Mouse (Mus musculus) heart, embryonic 13.5 days (tissue): ENCODE measurements around the gene Rgs6. TPM values are rescaled to one million over a fixed set of nuclear protein-coding genes. Genes with fewer than 3 reads are reported as not detected.
A peak's percentile ranks its signal among the peaks of the same experiment; 100 is the strongest.

Source experiments
- ATAC-seq: fragments of 200-750 bp; cut with Nextera tagmentation; 2 replicates; pipeline ENCODE4 v1.8.0; 2017; ENCODE audit warnings: moderate TSS enrichment; ENCODE audit not compliant: insufficient number of reproducible peaks, low FRiP score, low TSS enrichment; ENCODE audit errors: extremely low read depth
- H3K27ac ChIP-seq: fragments of 300-500 bp; sonication (generic); replicated peaks from 2 replicates; pipeline ENCODE4 v1.5.1; 2015; ENCODE audit warnings: moderate library complexity, mild to moderate bottlenecking, inconsistent platforms
- H3K27me3 ChIP-seq: fragments of 300-500 bp; sonication (generic); replicated peaks from 2 replicates; pipeline ENCODE4 v1.6.1; 2015; ENCODE audit warnings: mild to moderate bottlenecking, inconsistent platforms
- H3K36me3 ChIP-seq: fragments of 300-500 bp; sonication (generic); 2 replicates; pipeline ENCODE4 v1.6.1; 2015; ENCODE audit warnings: mild to moderate bottlenecking, inconsistent platforms
- H3K4me1 ChIP-seq: fragments of 300-500 bp; sonication (generic); 2 replicates; pipeline ENCODE4 v1.6.1; 2015; ENCODE audit warnings: inconsistent platforms
- H3K4me2 ChIP-seq: fragments of 300-500 bp; sonication (generic); 2 replicates; pipeline ENCODE4 v1.6.1; 2015; ENCODE audit warnings: inconsistent platforms, mild to moderate bottlenecking, moderate library complexity
- H3K4me3 ChIP-seq: fragments of 300-500 bp; sonication (generic); 2 replicates; pipeline ENCODE4 v1.5.1; 2015; ENCODE audit warnings: moderate library complexity, mild to moderate bottlenecking, inconsistent platforms
- H3K9ac ChIP-seq: fragments of 300-500 bp; sonication (generic); 2 replicates; pipeline ENCODE4 v1.6.1; 2015; ENCODE audit warnings: inconsistent platforms, mild to moderate bottlenecking, moderate library complexity
- H3K9me3 ChIP-seq: fragments of 300-500 bp; sonication (generic); 2 replicates; pipeline ENCODE4 v1.6.1; 2016; ENCODE audit warnings: inconsistent platforms
- WGBS: fragments of 180-500 bp; shearing (Covaris S2); methylation state at CpG from one replicate; pipeline ENCODE4 v1.1.7; 2015; ENCODE audit warnings: mixed read lengths; 5-methylcytosine and 5-hydroxymethylcytosine counted together
- polyA plus RNA-seq: library from polyadenylated mRNA; unstranded; fragments of >200 nt; fragmentation: Nextera tagmentation; extraction: Ambion mirVana; gene quantifications from 2 replicates; pipeline ENCODE4 v1.2.1, GENCODE M21; 2015

Gene Rgs6
- polyA plus RNA-seq, 1 experiment from 2014 or later: 13.6 TPM

DNA sequence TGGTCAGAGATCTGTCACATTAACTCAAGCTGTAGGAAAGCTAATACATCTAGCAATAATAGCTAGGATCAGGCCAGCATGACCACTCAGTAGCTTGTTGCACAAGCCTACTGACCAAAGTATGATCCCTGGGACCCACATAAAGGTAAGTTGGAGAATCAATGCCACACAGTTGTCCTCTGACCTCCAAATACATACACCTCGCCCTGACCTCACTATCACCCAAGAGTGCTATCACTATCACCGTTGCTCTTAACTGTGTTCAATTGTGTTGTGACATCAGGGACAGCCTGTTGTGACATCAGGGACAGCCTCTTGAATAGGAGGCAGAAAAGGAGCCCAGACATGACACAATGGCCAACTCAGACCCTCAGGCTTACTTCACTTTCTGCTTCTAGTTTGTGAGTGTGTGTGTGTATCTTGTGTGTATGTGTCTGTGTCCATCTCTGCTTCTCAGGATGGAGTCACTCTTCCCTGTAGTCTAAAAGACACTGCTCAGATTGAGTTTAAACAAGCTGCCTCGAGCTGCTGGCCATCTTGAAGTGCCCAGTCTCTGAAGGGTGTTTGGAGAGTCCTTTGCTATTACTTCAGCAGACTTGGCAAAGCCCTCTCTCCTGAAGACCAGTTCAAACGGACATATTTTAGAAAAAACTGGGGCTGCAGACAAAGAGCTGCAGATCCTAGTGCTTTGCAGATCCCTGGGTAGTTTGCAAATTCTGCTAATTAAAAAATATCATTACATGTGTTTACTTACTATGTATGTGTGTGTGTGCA, 426.0 kb downstream of the Rgs6 start:
- H3K9ac ChIP-seq: no peak overlapping the region
- no peaks in the 10 kb centered on the region for H3K9me3 ChIP-seq
- 46% methylated on average over 4 of the region's 4 CpGs for WGBS
- no peaks in the 10 kb centered on the region for H3K36me3 ChIP-seq
- H3K4me3 ChIP-seq: no peak overlapping the region
- no peak for ATAC-seq
- no peak overlapping the region for H3K4me2 ChIP-seq
- H3K27me3 ChIP-seq: no peaks in the 10 kb centered on the region
- H3K27ac ChIP-seq: peak overlapping the region; percentile 43
- H3K4me1 ChIP-seq: peaks cover 50% of the 10 kb centered on the region

DNA sequence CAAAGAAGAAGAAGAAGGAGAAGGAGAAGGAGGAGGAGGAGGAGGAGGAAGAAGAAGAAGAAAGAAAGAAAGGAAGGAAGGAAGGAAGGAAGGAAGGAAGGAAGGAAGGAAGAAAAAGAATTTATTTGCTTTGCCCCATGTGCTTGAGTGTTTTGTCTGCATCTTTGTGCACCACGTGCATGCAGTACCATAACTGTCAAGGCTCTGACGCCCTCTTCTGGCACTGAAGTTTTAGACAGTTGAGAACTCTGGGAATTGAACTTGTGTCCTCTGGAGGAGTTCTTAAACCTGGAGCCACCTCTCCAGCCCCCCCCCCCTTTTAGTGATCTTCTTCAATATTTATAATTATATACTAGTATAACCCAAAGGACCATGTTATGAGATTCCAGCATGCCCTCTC, 426.8 kb downstream of the Rgs6 start:
- no peak for ATAC-seq
- Histone ChIP-seq H3K27me3 (no peaks in the 10 kb centered on the region), H3K4me3 (no peak overlapping the region), H3K9ac (no peak overlapping the region), H3K36me3 (no peaks in the 10 kb centered on the region), H3K4me1 (peaks cover 50% of the 10 kb centered on the region), H3K27ac (peak overlapping the region; percentile 54; the same call in 1 of the 2 replicates), H3K9me3 (no peaks in the 10 kb centered on the region), H3K4me2 (no peak overlapping the region)
- WGBS: 34% methylated on average over 2 of the region's 2 CpGs

DNA sequence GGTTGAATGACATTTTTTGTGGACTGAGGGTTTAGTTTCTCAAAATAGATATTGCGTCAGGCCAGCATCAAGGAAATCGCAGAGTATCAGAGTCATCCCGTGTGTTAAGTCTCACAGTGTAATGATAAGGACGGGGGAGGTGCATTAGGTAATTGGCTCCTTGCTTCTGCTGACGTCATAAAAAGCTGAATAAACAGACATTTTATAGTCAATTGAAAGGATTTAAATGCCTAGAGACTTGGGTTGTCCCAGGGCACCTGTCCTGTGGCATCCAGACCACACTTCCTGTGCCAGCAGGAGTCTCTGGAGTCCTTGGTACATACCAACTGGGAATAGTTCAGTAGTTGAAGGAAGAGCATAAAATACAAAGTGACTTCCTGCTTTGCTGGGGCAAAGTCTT, 427.3 kb downstream of the Rgs6 start:
- Histone ChIP-seq H3K36me3 (no peaks in the 10 kb centered on the region), H3K27ac (0 out of 2 replicates have a peak overlapping the region, but pooled peaks have one; percentile 54), H3K9me3 (no peaks in the 10 kb centered on the region), H3K4me1 (peaks cover 50% of the 10 kb centered on the region), H3K4me2 (no peak overlapping the region), H3K27me3 (no peaks in the 10 kb centered on the region), H3K9ac (no peak overlapping the region), H3K4me3 (no peak overlapping the region)
- 33% methylated on average over 5 of the region's 5 CpGs for WGBS
- ATAC-seq: no peak

DNA sequence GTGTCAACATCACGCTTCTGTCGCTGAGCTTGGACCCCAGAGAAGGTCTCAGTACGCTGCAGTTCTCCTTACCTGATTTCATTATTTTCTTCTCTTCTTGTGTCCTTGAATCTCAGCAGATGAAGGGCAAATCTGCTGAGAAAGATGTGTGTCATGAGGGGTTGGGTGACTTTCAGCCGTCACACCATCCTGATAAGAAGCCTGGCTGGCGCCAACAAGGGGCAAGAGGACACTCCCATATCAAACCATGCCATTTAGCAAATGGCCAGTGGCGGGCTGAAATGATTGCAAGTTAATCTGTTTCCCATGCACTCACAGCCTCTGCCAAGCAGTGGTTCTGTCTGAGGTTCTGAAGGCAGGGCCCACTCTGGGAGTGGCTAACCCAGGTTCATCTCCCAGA, 428.4 kb downstream of the Rgs6 start:
- peak overlapping the region; percentile 21 for H3K4me2 ChIP-seq
- H3K4me3 ChIP-seq: no peak overlapping the region
- WGBS: 35% methylated on average over 6 of the region's 6 CpGs
- ATAC-seq: no peak
- H3K9ac ChIP-seq: peak overlapping the region; percentile 50
- no peaks in the 10 kb centered on the region for H3K27me3 ChIP-seq
- H3K27ac ChIP-seq: peak overlapping the region; percentile 54
- H3K4me1 ChIP-seq: peaks cover 50% of the 10 kb centered on the region
- no peaks in the 10 kb centered on the region for H3K36me3 ChIP-seq
- H3K9me3 ChIP-seq: no peaks in the 10 kb centered on the region

DNA sequence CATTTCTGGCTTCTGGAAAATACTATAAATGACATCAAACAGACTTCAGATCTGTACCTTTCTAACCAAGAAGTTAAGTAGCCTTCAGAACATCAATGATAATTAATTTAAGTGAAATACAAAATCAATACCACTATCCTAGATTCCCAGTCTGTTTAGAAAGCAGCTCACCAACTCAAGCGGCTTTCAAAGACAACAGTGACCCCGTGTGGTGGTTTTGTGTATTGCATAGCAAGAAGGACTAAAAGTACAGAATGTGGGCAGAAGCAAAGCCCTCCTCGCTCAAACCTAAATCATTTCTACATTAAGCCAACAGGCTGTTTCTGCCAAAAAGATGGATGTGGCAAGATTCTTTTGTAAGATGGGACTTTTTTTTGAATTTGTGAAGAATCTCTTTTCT, 429.9 kb downstream of the Rgs6 start:
- WGBS: 5% methylated on average over 3 of the region's 3 CpGs
- Histone ChIP-seq H3K4me1 (peaks cover 49% of the 10 kb centered on the region), H3K27ac (no peak overlapping the region), H3K36me3 (no peaks in the 10 kb centered on the region), H3K9ac (no peak overlapping the region), H3K4me3 (no peak overlapping the region), H3K27me3 (no peaks in the 10 kb centered on the region), H3K4me2 (no peak overlapping the region), H3K9me3 (no peaks in the 10 kb centered on the region)
- no peak for ATAC-seq

DNA sequence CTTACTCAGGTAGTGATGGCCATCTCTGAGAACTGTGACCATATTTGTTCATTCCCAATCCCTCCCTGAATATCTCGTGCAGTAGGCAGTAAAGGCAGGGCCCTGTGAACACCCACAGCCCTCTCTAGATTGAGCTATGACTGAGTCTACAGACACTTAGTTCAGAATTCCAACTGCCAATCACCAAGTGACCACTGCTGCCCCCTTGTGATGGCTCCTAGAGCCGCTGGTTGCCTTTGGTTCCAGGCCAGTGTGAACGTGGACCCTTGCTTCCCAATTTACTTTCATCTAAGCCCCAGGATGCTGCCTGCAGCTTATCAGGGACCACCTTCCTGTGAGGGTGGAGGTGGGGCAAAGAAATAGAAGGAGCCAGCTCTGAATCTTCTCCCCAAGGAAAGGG, 438.9 kb downstream of the Rgs6 start:
- ATAC-seq: no peak

DNA sequence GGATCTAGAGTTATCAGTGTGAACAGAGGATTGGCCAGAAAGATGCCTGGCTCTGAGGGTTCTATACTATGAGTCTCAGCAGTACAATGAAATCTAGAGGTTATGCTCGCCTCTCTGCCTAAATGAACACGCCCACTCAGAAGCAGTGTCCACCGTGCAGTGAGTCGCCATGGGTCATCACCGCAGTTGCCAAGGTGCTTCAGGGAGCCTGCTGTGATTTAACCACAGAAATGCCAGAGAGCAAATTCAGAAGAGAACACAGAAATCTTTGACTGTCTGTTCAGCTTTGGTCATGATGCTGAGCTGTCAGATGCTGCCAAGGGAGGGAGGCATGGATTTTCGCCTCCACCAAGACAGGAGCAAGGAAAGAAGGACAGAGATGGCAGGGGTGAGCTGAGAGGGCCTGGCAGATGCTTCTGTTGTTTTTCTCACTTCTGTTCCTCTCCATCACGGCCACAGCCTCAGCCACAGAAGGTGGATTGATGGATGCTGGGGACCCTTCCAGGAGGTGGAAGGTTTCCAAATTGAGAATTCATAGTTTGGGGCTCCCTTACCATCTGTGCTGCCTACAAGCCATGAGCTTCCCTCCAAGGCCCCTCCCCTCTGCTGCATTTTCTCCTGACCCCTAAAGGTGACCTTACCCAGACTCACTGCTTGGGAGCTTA, 445.2 kb downstream of the Rgs6 start:
- H3K27me3 ChIP-seq: no peaks in the 10 kb centered on the region
- 65% methylated on average over 7 of the region's 7 CpGs for WGBS
- H3K4me2 ChIP-seq: no peak overlapping the region
- H3K9me3 ChIP-seq: no peaks in the 10 kb centered on the region
- H3K4me1 ChIP-seq: peaks cover 22% of the 10 kb centered on the region
- H3K27ac ChIP-seq: no peak overlapping the region
- no peak overlapping the region for H3K9ac ChIP-seq
- H3K36me3 ChIP-seq: no peaks in the 10 kb centered on the region
- no peak for ATAC-seq
- no peak overlapping the region for H3K4me3 ChIP-seq

More for the DNA sequence above, 438.9 kb downstream of the Rgs6 start:
- Histone ChIP-seq H3K4me3 (no peak overlapping the region), H3K36me3 (no peaks in the 10 kb centered on the region), H3K27me3 (no peaks in the 10 kb centered on the region), H3K27ac (no peak overlapping the region), H3K9ac (no peak overlapping the region), H3K4me2 (no peak overlapping the region), H3K4me1 (no peaks in the 10 kb centered on the region; the same call in 1 of the 2 replicates), H3K9me3 (no peaks in the 10 kb centered on the region)
- WGBS: 38% methylated on average over 3 of the region's 3 CpGs

DNA sequence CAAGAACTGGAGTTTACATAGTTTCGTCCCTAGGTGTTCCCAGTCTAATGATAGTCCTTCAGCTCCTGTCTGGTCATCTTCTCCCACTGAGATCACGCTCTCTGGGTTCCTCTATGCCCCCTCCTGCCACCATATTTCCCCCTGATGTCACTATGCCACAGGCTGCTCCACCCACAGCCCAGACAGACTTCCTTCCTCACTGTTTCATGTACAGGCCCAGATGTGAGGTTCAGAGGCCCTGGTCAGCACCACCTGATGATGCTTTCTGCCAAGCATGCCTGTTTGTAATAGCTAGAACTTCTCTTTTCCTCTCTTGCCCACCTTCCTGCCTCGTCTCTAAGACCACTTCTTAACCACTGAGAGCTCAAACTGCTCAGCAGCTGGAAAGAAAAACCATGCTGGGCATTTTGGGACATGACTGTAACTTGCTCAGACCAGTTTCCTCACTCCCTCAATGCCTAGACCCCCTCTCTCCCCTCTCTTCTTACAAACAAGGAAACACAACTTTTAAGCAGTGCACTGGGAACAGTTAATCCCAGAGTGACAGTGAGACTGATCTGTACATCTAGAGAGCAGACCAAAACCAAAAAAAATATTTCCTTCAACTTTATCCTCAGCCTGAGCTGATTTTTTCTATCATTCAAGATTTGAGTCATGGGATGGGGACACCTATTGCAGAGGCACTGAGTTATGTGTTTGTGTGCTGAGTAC, 446.9 kb downstream of the Rgs6 start:
- H3K36me3 ChIP-seq: no peaks in the 10 kb centered on the region
- no peaks in the 10 kb centered on the region for H3K9me3 ChIP-seq
- no peak overlapping the region for H3K9ac ChIP-seq
- H3K27me3 ChIP-seq: no peaks in the 10 kb centered on the region
- 73% methylated on average over 3 of the region's 3 CpGs for WGBS
- peaks cover 39% of the 10 kb centered on the region for H3K4me1 ChIP-seq
- no peak overlapping the region for H3K4me2 ChIP-seq
- no peak overlapping the region for H3K4me3 ChIP-seq
- ATAC-seq: no peak
- no peak overlapping the region for H3K27ac ChIP-seq

DNA sequence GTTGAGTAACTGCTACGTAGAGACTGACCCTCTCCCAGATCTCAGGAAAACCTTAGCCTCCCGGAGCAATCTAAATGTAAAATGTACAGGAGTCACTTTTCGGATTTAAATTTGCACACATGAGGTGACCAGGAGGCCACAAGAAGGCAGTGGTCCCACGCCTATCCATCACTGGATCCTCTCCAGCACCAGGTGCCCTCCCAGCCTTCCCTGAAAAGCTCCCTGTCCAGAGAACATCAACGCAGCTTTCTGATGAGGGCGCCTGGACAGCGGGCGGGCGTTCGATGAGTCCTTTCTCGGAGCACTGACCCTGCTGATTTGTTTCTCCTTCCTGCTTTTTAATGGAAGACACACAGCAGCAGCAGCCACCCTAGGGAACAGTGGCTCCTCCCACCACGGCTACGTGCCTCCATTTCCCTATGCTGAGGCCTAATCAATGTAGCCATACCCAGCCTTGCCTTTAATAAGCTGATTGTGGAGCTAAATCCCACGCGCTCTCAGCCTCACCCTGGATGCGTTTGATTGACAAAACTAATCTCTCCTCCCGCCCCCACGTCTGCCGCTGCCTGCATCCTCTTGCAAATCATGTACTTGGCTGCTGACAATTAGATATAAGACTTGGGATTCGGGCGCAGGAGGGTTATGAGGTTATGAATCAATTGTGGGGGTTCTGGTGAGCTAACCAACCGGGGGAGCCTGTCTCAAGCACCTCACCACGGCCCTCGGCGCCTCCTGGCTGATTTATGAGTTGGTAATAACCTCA, 449.9 kb downstream of the Rgs6 start:
- ATAC-seq: no peak
- H3K9me3 ChIP-seq: no peaks in the 10 kb centered on the region
- peaks cover 40% of the 10 kb centered on the region for H3K4me1 ChIP-seq
- H3K36me3 ChIP-seq: no peaks in the 10 kb centered on the region
- WGBS: 64% methylated on average over 25 of the region's 25 CpGs
- no peaks in the 10 kb centered on the region for H3K27me3 ChIP-seq
- H3K4me2 ChIP-seq: 0 out of 2 replicates have a peak overlapping the region, but pooled peaks have one; percentile 6
- no peak overlapping the region for H3K9ac ChIP-seq
- peak overlapping the region; percentile 16; the same call in 1 of the 2 replicates for H3K27ac ChIP-seq
- H3K4me3 ChIP-seq: no peak overlapping the region

DNA sequence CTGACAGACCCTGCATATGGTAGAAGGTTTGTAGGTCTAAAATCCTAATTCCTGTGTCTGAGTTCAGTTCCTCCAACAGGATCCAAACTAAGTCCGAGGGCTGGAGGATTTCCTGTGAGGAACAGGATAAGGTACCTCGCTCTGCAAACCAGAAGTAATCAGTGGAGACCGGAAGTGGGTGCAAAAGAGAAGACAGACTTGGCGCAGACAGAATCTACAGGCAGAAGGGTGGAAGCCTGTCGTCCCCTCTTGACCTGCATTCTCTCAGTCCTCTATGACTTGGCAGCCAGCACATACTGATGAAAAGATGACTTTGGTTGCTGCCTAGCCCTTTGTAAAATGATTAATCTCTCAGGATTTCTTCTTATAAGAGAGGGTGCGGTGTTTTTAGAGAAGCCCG, 450.7 kb downstream of the Rgs6 start:
- ATAC-seq: no peak
- no peak overlapping the region for H3K4me3 ChIP-seq
- H3K9me3 ChIP-seq: no peaks in the 10 kb centered on the region
- no peak overlapping the region for H3K9ac ChIP-seq
- peak overlapping the region; percentile 16; the same call in 1 of the 2 replicates for H3K27ac ChIP-seq
- no peaks in the 10 kb centered on the region for H3K27me3 ChIP-seq
- H3K4me2 ChIP-seq: no peak overlapping the region
- peaks cover 43% of the 10 kb centered on the region for H3K4me1 ChIP-seq
- no peaks in the 10 kb centered on the region for H3K36me3 ChIP-seq
- WGBS: 36% methylated on average over 7 of the region's 7 CpGs

DNA sequence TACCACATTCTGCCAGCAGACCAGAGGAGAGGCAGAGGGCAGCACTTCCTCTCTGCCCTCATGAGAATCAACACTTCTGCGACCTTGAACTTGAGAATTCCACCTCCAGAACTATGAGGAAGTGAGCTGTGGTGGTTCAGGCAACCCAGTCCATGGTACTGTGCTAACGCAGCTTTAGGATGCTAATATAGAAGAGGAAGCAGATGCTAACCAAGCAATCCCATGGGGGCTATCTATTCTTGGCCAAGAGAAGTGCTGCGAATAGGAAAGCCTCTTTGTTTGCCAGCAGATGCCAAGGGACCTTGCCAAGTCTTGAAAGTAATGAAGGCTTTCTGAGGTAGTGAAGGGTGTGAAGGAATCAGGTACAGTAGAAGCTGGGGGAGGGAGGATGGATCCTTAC, 451.8 kb downstream of the Rgs6 start:
- Histone ChIP-seq H3K27me3 (no peaks in the 10 kb centered on the region), H3K27ac (no peak overlapping the region), H3K9me3 (no peaks in the 10 kb centered on the region), H3K4me2 (no peak overlapping the region), H3K9ac (no peak overlapping the region), H3K4me3 (no peak overlapping the region), H3K4me1 (peaks cover 49% of the 10 kb centered on the region), H3K36me3 (no peaks in the 10 kb centered on the region)
- no peak for ATAC-seq
- WGBS: 64% methylated on average over 3 of the region's 3 CpGs
